Mouse (Mus musculus): ENCODE data around the gene Kcng4. TPM values are rescaled to one million over a fixed set of nuclear protein-coding genes. Genes with fewer than 3 reads are reported as not detected.

Gene Kcng4
- polyA plus RNA-seq, 1 experiment: 0.82 TPM

DNA sequence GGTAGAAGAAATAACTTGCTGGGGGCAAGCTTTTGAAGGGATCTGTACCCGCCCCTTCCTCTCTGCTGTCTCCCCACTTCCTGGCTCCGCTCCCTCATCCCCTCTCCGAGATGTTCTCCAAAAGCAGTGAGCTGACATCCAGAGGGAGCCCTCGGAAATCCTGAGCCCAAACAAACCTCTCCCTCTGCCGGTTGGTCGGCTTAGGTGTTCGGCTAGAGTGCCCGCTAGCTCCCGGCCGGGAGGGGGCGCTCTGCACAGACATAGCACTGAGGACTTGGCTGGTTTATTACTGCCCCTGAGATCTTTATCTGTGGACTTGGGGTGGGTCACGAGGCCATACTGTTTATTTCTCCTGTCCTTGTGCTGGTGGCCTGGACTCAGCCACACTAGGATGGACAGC lies 33.8 kb upstream of the Kcng4 start:
- Histone ChIP-seq H3K4me1 (ENCODE audit: control insufficient read depth, insufficient read depth, insufficient read length, low read length) (peaks cover 29% of the 10 kb centered on the region), H3K27ac (ENCODE audit: insufficient read depth, low read depth, low read length) (peak overlapping the region; percentile 23), H3K36me3 (ENCODE audit: control insufficient read depth, insufficient read depth, low read length) (no peaks in the 10 kb centered on the region), H3K27me3 (ENCODE audit: control insufficient read depth, insufficient read depth, low read length) (no peaks in the 10 kb centered on the region), H3K4me3 (ENCODE audit: low read depth, low read length) (no peak overlapping the region)
- TF ChIP-seq CTCF (IDR thresholded peaks at IDR 0.05; ENCODE audit: extremely low read depth, insufficient read length, insufficient replicate concordance, low read depth, low read length) (peak; percentile 81), POLR2A (IDR thresholded peaks at IDR 0.05; ENCODE audit: low read depth, low read length) (no peak)
- WGBS: 29% methylated on average over 12 of the region's 12 CpGs

DNA sequence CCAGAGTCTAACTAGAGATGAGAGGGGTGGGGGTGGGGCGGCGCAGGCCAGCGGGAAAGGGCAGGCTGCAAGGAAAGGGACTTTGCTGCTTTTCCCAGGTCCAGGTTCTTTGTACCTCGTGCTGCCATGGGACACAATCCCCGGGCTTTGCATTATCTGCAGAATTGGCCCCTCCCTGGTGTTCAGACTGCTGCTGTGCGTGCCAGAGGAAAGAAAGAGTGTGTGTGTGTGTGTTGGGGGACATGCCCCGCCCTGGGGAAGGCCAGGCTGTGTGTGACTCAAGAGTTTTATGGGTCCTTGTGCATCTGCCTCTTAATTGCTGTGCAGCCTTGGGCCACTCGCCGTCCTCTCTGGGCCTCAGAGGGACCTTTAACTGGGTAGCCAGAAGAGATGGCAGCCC lies 33.0 kb upstream of the Kcng4 start:
- Histone ChIP-seq H3K27me3 (ENCODE audit: control insufficient read depth, insufficient read depth, low read length) (no peaks in the 10 kb centered on the region), H3K4me1 (ENCODE audit: control insufficient read depth, insufficient read depth, insufficient read length, low read length) (peaks cover 26% of the 10 kb centered on the region), H3K36me3 (ENCODE audit: control insufficient read depth, insufficient read depth, low read length) (no peaks in the 10 kb centered on the region), H3K27ac (ENCODE audit: insufficient read depth, low read depth, low read length) (peak overlapping the region; percentile 20; the same call in 1 of the 2 replicates), H3K4me3 (ENCODE audit: low read depth, low read length) (no peak overlapping the region)
- no peak for TF ChIP-seq CTCF (IDR thresholded peaks at IDR 0.05; ENCODE audit: extremely low read depth, insufficient read length, insufficient replicate concordance, low read depth, low read length)
- no peak for TF ChIP-seq POLR2A (IDR thresholded peaks at IDR 0.05; ENCODE audit: low read depth, low read length)
- 27% methylated on average over 9 of the region's 9 CpGs for WGBS

DNA sequence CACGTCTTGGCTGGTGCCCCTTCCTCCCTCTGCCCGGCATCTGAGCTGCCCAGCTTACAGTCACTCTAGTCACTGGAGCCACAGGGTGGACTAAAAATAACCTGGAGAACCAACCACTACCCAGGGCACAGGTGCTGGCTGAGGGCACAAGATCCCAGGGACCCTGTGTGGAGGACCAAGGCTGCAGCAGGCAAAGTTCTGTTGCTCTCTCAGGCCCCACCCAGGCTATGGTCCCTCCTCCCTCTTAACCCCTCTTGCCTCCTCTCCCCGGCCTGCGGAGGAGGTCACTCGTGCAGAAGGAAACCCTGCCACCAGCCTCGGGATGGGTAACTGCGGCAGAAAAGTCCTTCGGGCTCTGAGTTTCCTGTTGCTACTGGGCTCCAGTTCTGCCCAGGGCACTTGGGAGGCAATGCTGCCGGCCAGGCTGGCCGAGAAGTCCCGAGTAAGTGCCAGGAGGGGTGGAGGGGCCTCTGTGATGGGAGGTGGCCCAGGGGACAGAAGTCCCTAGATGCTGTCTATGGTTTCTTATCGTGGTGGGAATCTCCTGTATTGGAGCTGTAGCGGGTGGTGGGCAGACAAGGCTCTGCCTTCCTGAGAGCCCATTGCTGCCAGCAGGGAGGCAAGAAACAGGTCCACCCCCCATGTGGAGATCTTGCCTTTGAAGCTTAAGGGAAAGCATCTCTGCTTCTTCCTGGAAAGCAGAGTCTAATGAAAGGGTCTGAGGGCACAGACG lies 30.9 kb upstream of the Kcng4 start, which contains the start of gene Wfdc1:
Wfdc1 (plus strand) TSS at position 147 of the 733 bp plus-strand sequence.
- Histone ChIP-seq H3K27ac (ENCODE audit: insufficient read depth, low read depth, low read length) (peak within 1 kb of the TSS; percentile 20), H3K4me3 (ENCODE audit: low read depth, low read length) (peak within 1 kb of the TSS; percentile 55), H3K36me3 (ENCODE audit: control insufficient read depth, insufficient read depth, low read length) (no peaks in the 10 kb centered on the region), H3K27me3 (ENCODE audit: control insufficient read depth, insufficient read depth, low read length) (no peaks in the 10 kb centered on the region), H3K4me1 (ENCODE audit: control insufficient read depth, insufficient read depth, insufficient read length, low read length) (peaks cover 26% of the 10 kb centered on the region)
- no peak for TF ChIP-seq POLR2A (IDR thresholded peaks at IDR 0.05; ENCODE audit: low read depth, low read length)
- TF ChIP-seq CTCF (IDR thresholded peaks at IDR 0.05; ENCODE audit: extremely low read depth, insufficient read length, insufficient replicate concordance, low read depth, low read length): no peak
- WGBS: 31% methylated on average over 14 of the region's 14 CpGs

DNA sequence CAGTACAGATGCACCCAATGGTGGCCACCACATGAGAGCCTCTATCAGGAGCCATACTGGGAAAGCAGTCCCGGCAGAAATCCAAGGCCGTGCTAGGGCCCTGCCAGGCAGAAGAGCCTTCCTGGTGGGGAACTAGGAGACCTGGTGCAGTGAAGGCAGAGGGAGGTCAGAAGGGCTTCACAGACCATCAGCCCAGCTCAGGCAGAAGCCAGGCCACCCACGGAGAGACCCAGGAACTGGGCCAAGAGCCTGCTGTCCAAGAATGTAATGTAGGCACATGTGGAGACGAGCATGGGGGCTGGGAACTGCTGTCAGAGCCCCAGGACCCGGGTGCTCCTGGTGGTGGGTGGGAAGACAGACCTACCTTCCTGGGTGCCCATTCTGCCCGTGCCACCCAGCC lies 29.8 kb upstream of the Kcng4 start:
- Histone ChIP-seq H3K36me3 (ENCODE audit: control insufficient read depth, insufficient read depth, low read length) (no peaks in the 10 kb centered on the region), H3K27ac (ENCODE audit: insufficient read depth, low read depth, low read length) (peak overlapping the region; percentile 16), H3K4me3 (ENCODE audit: low read depth, low read length) (no peak overlapping the region), H3K4me1 (ENCODE audit: control insufficient read depth, insufficient read depth, insufficient read length, low read length) (peaks cover 25% of the 10 kb centered on the region), H3K27me3 (ENCODE audit: control insufficient read depth, insufficient read depth, low read length) (no peaks in the 10 kb centered on the region)
- TF ChIP-seq POLR2A (IDR thresholded peaks at IDR 0.05; ENCODE audit: low read depth, low read length) (no peak), CTCF (IDR thresholded peaks at IDR 0.05; ENCODE audit: extremely low read depth, insufficient read length, insufficient replicate concordance, low read depth, low read length) (no peak)
- 77% methylated on average over 6 of the region's 6 CpGs for WGBS

DNA sequence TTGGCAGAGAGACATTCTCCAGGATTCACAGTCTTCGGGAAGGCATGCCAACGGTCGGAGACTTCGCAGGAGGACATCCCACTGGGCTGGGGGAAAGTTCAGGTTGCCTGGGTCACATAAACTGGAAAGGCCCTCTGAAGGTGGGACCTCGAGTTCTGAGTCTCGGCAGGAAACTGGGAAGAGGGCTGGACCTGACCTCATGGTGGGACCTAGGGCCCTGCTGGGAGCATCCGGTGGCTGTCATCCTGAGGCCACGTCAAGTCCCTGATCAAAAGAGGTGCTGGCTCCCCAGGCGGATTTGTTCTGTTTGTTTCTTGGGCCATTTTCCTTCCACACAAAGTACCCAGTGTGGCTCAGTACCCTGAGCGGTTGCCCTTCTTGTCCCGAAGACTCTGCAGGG lies 28.0 kb upstream of the Kcng4 start:
- WGBS: 86% methylated on average over 11 of the region's 11 CpGs

DNA sequence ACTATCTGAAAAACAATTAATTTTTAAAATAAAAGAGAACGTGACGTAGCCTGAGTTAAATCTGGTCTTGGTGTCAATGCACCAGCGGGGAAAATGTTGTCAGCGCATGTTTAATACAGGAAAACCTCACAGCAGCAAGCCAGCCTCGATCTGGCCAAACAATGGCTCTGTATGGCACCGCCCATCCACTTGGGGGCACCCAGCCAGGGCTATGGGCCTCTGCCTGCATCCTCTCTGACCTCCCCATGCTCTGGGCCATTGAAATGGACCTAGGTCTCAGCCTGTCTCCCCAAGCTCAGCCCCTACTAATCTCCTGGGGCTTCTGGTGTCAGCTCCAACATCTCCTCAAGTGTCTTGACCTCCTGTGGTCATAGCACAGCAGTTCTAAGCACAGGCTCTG lies 26.4 kb upstream of the Kcng4 start:
- Histone ChIP-seq H3K27ac (ENCODE audit: insufficient read depth, low read depth, low read length) (no peak overlapping the region), H3K4me3 (ENCODE audit: low read depth, low read length) (no peak overlapping the region), H3K36me3 (ENCODE audit: control insufficient read depth, insufficient read depth, low read length) (no peaks in the 10 kb centered on the region), H3K27me3 (ENCODE audit: control insufficient read depth, insufficient read depth, low read length) (no peaks in the 10 kb centered on the region), H3K4me1 (ENCODE audit: control insufficient read depth, insufficient read depth, insufficient read length, low read length) (peaks cover 8% of the 10 kb centered on the region; the same call in 1 of the 2 replicates)
- WGBS: 77% methylated on average over 6 of the region's 6 CpGs
- TF ChIP-seq POLR2A (IDR thresholded peaks at IDR 0.05; ENCODE audit: low read depth, low read length) (no peak), CTCF (IDR thresholded peaks at IDR 0.05; ENCODE audit: extremely low read depth, insufficient read length, insufficient replicate concordance, low read depth, low read length) (no peak)

More for the DNA sequence above, 28.0 kb upstream of the Kcng4 start:
- no peak for TF ChIP-seq CTCF (IDR thresholded peaks at IDR 0.05; ENCODE audit: extremely low read depth, insufficient read length, insufficient replicate concordance, low read depth, low read length)
- TF ChIP-seq POLR2A (IDR thresholded peaks at IDR 0.05; ENCODE audit: low read depth, low read length): no peak
- no peaks in the 10 kb centered on the region for H3K27me3 ChIP-seq (ENCODE audit: control insufficient read depth, insufficient read depth, low read length)
- peaks cover 14% of the 10 kb centered on the region for H3K4me1 ChIP-seq (ENCODE audit: control insufficient read depth, insufficient read depth, insufficient read length, low read length)
- H3K36me3 ChIP-seq (ENCODE audit: control insufficient read depth, insufficient read depth, low read length): no peaks in the 10 kb centered on the region
- H3K4me3 ChIP-seq (ENCODE audit: low read depth, low read length): no peak overlapping the region
- no peak overlapping the region for H3K27ac ChIP-seq (ENCODE audit: insufficient read depth, low read depth, low read length)

DNA sequence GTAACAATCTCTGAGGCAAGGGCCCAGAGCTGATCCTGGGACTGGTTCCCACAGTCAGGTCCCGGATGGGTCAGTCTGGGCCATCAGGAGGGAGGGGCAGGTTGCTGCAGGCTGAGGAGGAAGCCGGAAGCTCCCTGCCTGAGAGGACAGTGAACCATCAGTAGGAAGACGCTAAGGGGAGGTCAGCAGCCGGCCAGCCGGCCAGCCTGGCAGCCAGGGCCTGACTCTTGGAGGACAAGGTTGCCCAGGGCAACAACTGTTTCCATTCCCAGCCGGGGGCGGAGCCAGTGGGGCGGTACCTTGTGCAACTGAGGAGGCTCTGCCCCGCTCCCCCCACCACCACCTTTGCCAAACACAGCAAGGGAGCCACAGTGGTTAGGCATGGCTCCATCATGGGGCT lies 25.6 kb upstream of the Kcng4 start:
- Histone ChIP-seq H3K27me3 (ENCODE audit: control insufficient read depth, insufficient read depth, low read length) (no peaks in the 10 kb centered on the region), H3K4me1 (ENCODE audit: control insufficient read depth, insufficient read depth, insufficient read length, low read length) (peaks cover 8% of the 10 kb centered on the region; the same call in 1 of the 2 replicates), H3K27ac (ENCODE audit: insufficient read depth, low read depth, low read length) (peak overlapping the region; percentile 57), H3K4me3 (ENCODE audit: low read depth, low read length) (no peak overlapping the region), H3K36me3 (ENCODE audit: control insufficient read depth, insufficient read depth, low read length) (no peaks in the 10 kb centered on the region)
- WGBS: 57% methylated on average over 9 of the region's 9 CpGs
- TF ChIP-seq CTCF (IDR thresholded peaks at IDR 0.05; ENCODE audit: extremely low read depth, insufficient read length, insufficient replicate concordance, low read depth, low read length): no peak
- no peak for TF ChIP-seq POLR2A (IDR thresholded peaks at IDR 0.05; ENCODE audit: low read depth, low read length)

Data from small intestine, adult 2 months (tissue).